Mouse (Mus musculus): ENCODE measurements around the gene Dnajc8. TPM values are rescaled to one million over a fixed set of nuclear protein-coding genes. Genes with fewer than 3 reads are reported as not detected.
"Not testable (repeated sequence)": the region's sequence is repeated elsewhere in the genome, so short reads cannot be mapped to it uniquely, and the experiment has no call there.

Dnajc8 gene
- total RNA-seq, 4 experiments from 2014 or later = 34.4 to 50.4 (median 38.8) TPM

DNA sequence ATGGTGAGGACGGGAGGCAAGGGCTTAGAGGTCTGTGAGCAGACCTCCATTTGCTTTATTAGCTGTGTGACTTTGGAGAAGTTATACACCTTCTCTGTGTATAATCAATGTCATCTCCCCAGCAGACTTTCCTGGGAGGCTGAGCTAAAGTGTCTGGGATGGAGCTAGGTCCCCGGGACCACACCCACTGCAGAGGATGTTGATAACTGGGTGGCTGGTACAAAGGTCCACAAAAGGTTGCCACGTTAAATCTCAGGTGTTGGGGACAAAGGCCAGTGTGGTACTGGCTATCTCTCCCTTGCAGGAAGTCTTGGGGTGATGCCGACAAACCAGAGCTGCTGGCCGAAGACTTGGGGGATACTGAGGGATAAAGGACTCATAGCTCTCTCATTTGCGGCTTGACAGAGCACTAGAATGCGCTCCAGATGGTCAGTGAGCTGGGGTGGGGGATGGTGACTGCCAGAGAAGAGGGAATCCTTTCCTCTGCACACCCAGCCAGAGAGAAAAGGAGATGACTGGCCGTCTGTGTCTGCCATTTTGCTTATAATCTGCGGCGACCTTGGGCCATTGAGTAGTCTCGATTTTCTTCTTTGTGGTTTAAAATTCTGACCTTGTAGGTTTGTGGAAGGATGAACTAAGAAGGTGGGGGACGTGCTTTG, 29.9 kb downstream of the Dnajc8 start:
- no peak for DNase-seq (ENCODE audit: low spot score in 2 of 2)

DNA sequence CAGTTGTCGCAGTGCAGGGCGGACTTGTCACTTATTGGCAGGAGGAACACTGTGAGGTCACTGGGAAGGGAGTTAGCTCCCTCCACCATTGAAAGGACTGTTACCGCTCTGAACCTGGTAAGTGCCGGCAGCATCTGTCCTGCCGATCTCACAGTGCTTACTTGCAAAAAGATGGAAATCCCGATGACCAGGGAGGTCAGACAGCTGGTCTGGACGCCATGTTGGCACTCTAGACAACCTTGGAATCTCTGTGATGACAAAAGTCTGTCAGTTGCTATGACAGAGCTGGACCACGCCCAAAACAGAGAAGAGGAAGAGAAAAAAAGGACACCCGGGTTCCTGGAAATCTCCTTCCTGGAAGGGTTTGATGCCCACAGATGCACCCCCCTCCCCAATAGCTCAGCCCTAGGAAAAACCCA, 32.0 kb downstream of the Dnajc8 start:
- no peak for DNase-seq (ENCODE audit: low spot score in 2 of 2)

DNA sequence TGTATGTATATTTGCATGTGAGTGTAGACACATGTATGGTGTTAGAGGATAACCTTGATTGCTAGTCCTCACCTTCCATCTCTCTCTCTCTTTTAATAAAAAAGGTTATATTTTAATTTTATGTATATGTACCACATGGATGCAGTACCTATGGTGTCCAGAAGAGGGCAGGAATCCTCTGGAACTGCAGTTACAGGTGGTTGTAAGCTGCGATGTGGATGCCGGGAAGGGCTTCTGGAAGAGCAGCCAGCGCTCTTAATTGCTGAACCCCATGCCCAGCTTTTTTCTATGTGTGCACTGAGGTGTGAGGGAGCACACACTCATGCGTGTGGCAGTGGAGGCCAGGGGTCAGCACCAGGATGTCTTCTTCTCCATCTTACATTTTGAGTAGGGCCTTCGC, 33.8 kb downstream of the Dnajc8 start:
- DNase-seq (ENCODE audit: low spot score in 2 of 2) = no peak

DNA sequence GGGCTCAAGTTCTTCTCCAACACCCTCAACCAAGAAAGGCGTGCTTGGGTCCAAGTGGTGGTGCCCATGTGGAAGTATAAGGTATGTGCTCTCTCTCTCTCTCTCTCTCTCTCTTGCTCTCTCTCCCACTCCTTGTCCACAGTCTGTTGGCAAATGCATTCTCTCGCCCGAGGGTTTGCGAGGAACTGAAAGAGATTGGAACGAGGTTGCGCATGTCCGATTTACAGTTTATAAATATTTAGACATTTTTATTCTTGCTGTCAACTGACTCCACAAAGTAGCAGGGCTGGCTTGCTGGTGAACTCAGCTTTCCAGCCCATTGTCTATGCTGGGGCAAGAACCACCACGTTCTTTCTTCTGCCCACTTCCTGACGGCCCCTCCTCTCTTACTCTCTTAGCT, 35.8 kb downstream of the Dnajc8 start:
- no peak for DNase-seq (ENCODE audit: low spot score in 2 of 2)

DNA sequence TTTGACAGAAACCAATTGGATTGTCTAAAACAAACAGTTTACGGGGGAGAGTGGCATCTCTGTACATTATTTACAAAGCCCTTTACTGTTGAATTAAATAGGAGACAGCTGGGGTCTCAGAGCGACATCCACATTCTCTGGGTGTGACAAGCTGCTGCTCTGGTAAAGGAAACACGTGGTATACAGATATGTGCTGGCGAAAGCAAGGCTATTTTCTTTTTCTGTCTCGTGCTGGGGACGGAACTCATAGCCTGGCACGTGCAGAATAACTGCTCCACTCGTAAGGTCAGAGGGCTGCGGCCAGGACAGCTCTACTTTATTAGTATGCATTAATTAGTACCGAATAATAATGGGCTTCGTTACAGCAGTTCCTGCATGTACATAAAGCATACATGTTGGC, 38.0 kb downstream of the Dnajc8 start:
- no peak for DNase-seq (ENCODE audit: low spot score in 2 of 2)

DNA sequence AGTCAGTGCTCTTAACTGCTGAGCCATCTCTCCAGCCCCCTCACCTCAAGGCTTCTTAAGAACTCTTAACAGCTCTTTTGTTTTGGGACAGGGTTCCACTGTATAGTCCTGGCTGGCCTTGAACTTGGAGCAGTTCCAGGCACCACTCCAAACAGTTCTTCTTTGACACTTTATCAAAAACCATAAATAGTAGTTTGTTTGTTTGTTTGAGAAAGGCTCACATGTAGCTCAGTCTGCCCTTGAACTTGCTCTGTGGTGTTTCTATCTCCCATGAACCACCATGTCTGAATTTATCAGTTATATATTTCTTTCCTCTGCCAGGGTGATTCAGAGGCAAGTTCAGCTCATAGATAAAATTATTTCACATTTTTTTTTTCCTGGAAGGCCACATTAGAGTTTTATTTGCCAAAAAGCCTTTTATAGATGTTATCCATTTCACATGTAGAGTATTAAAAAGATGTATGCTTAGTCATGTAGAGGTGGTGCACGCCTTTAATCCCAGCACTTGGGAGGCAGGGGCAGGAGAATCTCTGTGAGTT, 39.5 kb downstream of the Dnajc8 start:
- no peak for DNase-seq (ENCODE audit: low spot score in 2 of 2)

DNA sequence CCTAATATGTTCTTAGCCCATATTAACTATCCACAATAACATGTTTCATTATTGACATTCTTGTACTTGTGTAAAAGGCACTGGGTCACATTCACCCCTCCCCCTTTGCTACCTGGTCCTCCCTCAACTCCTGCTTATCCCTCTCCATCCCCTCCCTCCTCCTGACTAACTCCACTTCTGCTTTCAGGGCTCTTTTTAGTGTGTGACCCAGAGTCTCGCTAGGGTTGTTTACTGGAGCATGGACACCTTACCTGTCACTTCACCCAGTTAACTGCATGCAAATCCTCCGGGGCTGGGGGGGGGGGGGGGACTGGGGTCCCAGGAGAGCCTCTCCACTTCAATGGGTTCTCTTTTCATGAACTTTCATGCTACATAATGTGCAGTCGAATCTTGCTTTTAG, 48.4 kb downstream of the Dnajc8 start:
- no peak for DNase-seq (ENCODE audit: low spot score in 2 of 2)

DNA sequence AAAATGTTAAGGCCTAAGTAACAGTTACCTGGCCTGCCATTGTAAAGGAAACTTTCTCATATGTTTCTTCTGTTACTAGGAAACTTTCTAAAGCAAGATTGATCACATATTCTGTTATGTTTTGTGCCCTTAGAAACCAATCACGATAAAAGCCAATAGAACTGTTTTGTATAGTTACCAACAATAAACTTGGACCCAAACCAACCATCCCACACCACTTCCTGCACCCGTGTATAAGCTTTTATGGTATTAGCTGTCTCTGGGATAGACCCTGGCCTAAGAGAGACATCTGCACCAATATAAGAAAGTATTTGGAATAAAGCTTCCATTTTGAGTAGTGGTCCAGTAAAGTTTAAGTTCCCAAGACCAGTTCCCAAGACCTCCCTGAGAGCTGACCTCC, 49.6 kb downstream of the Dnajc8 start:
- DNase-seq (ENCODE audit: low spot score in 2 of 2) = no peak

DNA sequence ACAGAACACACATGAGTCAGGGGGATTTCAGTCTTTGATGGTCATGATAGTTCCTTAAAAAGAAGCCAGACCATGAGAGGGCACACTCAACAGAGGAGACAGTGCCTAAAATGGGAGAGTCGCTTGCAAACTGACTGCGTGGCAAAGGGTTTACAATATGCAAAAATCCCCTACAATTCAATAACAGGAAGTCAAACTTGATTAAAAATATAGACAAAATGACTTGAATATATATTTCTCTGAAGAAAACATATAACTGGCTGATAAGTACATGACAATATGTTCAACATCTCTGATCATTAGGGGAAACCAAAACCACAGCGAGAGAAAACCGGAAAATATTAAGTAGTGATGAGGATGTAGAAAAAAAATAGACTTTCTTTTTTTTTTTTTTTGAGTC, 50.9 kb downstream of the Dnajc8 start:
- DNase-seq (ENCODE audit: low spot score in 2 of 2) = no peak

DNA sequence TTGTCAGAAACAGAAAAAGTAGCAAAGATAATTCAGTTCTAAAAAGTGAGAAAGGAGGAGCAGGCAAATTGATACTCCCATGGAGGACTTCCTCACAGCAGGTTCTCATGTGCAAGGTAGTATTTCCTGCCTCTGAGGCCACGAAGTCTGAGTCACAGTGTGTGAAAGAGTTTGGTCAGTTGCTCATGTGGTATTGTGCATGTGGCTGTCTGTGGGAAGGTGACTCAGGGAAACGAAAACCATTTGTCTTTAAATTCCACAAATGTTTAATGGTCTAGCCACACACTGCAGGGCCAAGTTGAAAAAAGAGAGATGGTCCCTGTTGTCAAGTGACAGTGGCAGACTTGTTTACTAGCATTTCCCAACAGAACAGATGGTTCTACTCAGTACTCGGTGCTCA, 53.2 kb downstream of the Dnajc8 start:
- no peak for DNase-seq (ENCODE audit: low spot score in 2 of 2)

DNA sequence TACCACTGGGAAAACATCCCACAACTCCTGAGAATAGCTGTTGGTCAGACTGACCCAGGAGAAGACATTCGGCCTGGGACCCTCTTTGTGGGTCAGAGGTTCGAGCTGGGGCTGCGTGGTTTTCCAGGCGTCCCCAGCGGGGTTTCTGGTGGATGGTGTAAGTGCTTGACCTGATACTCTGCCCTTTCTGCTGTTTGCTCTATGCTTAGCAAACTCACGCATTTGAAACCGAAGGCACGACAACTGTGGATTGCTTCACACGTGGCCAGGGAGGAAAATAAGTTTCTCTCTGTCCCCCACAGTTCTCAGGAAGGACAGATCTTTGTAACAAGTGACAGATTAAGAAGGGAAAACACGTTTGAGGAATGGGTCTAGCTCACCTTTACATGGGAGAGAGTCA, 55.3 kb downstream of the Dnajc8 start:
- no peak for DNase-seq (ENCODE audit: low spot score in 2 of 2)

DNA sequence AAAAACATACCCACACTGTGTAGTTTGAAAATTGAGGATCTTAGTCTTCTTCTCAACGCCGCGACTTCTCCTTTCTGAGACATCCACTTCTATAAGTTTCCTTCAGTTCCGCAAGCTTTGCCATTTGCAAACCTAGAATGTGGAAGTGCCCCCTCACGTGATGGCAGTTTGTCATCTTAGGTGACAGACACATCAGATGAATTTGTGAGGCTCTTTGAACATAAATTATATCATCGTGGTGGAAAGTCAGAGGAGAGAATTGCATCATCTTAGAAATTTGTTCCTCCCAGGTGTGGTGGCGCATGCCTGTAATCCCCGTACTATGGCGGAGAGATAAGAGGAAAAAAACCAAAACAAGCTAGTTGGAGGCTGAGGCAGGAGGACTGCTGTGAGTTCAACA, 57.6 kb downstream of the Dnajc8 start:
- DNase-seq (ENCODE audit: low spot score in 2 of 2) = no peak

DNA sequence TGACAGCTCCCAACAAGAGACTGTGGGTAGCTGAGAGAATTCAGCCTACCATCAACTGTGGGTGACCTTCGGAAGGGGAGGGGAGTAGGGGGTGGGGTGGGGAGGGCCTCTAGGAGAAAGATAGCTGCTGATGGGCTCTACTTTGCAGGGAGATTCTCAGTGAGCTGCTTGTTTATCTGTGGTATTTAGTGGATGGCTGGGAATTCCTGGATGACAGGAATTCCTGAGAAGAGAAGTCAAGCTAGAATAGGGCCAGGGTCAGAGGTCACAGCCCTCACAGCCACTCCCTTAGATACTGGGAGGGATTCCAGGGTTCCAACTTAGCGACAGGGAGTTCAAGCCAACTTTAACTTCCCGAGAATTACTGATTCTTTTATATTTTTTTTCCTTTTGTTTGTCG, 58.8 kb downstream of the Dnajc8 start:
- DNase-seq (ENCODE audit: low spot score in 2 of 2) = no peak

DNA sequence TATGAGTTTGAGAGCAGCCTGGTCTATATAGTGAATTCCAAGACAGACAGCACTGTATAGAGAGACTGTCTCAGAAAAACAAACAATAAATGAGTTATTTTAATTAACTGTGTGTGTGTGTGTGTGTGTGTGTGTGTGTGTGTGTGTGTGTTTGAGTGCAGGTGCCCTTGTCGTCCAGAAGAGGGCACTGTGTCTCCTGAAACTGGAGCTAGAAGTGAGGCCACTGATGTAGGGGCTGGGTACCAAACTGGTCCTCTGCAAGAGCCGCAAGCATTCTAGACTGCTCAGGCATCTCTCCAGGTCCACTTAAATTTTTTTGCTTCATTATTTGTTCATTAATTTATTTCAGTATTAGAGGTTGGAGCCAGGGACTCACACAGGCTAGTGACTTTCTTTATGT, 63.5 kb downstream of the Dnajc8 start:
- no peak for DNase-seq (ENCODE audit: low spot score in 2 of 2)

DNA sequence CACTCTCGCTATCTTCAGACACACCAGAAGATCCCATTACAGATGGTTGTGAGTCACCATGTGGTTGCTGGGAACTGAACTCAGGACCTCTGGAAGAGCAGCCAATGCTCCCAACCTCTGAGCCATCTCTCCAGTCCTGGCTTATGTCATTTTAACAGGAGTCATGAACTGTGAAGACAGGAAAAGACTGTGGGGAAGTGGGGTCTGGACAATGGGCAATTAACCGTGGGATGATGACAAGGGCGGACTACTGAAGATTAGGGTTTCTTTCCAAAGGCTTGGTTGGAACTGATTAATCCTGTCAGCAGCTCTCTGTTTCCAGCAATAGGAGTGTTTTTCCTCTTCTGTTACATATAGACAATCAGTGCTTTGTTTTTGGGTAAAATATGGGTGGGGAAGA, 64.4 kb downstream of the Dnajc8 start:
- DNase-seq (ENCODE audit: low spot score in 2 of 2) = no peak

DNA sequence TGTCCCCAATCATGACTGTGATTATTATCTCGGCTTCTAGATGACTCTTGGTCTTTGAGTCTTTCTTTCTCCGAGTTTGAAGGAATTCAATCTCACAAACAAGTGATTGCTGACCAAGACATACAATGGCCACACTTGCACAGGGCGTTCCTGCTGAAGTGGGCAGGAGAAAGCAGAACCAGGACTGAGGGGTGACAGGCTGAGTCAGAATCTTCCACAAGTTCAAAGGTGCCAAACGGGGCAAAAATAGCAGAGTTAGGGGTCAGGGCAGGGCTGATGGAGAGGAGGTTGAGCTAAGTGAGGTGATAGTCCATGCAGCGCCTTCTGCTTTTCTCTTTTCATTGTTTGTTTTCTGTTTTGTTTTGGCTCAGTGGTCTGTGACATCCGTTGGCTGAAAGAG, 65.1 kb downstream of the Dnajc8 start:
- no peak for DNase-seq (ENCODE audit: low spot score in 2 of 2)

DNA sequence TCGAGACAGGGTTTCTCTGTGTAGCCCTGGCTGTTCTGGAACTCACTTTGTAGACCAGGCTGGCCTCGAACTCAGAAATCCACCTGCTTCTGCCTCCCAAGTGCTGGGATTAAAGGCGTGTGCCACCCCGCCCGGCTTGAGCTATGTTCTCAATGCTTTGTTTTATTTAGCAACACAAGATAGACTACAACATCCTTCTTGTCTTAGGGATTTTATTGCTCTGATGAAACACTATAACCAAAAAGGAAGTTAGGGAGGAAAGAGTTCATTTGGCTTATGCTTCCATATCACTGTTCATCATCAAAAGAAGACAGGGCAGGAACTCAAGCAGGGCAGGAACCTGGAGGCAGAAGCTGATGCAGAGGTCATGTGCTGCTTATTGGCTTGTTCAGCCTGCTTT, 65.9 kb downstream of the Dnajc8 start:
- DNase-seq (ENCODE audit: low spot score in 2 of 2) = not testable (repeated sequence)

Other genes with a start within 250 kb of the Dnajc8 start
- gene Rab42, start 232.2 kb upstream of the Dnajc8 start, total RNA-seq (2022) = 1 to 10 TPM in 1 of 4 experiments, under 1 TPM in 1, not detected in 2; 0.58 to 1.5 TPM
- gene Trnau1ap, start 206.0 kb upstream of the Dnajc8 start, total RNA-seq (2022) = 10 to 100 TPM in 3 of 4 experiments, 1 to 10 TPM in 1; 9.4 to 13.4 (median 11.1) TPM
- gene Rcc1, start 181.9 kb upstream of the Dnajc8 start, total RNA-seq (2022) = 1 to 10 TPM; 4.8 to 8.4 (median 8.1) TPM
- 10 to 100 TPM; 10.2 to 13.1 (median 10.9) TPM for gene Phactr4, start 113.1 kb upstream of the Dnajc8 start, total RNA-seq (2022)
- gene Med18, start 71.6 kb upstream of the Dnajc8 start, total RNA-seq (2022) = 1 to 10 TPM; 2.2 to 4.9 (median 3.4) TPM
- 1 to 10 TPM; 2.1 to 2.5 (median 2.2) TPM for gene Sesn2, start 25.0 kb upstream of the Dnajc8 start, total RNA-seq (2022)
- 10 to 100 TPM; 48.3 to 57.9 (median 49.7) TPM for gene Atpif1, start 1.9 kb upstream of the Dnajc8 start, total RNA-seq (2022)
- 1 to 10 TPM in 1 of 4 experiments, under 1 TPM in 3; 0.15 to 1.0 (median 0.50) TPM for gene Ptafr, start 28.5 kb downstream of the Dnajc8 start, total RNA-seq (2022)
- gene Eya3, start 103.4 kb downstream of the Dnajc8 start, total RNA-seq (2022) = 10 to 100 TPM; 11.1 to 13.8 (median 12.1) TPM
- 1 to 10 TPM in 2 of 4 experiments, under 1 TPM in 2; 0.44 to 1.4 (median 1.1) TPM for gene Xkr8, start 197.0 kb downstream of the Dnajc8 start, total RNA-seq (2022)
- 1 to 10 TPM in 2 of 4 experiments, under 1 TPM in 1, not detected in 1; 0.56 to 1.5 (median 1.0) TPM for gene Smpdl3b, start 221.7 kb downstream of the Dnajc8 start, total RNA-seq (2022)
- 10 to 100 TPM; 15.3 to 18.7 (median 17.6) TPM for gene Rpa2, start 232.8 kb downstream of the Dnajc8 start, total RNA-seq (2022)

All from gastrocnemius, adult 8-10 months (tissue).